Mouse (Mus musculus) kidney, adult 2 months (tissue): Measurements from ENCODE around the gene Rae1.
A peak's percentile ranks its signal among the peaks of the same experiment; 100 is the strongest.

ENCODE experiments used
- CTCF ChIP-seq: fragments of 200-500 bp; conservative IDR thresholded peaks from 2 replicates; pipeline ENCODE4 v1.5.1; 2011; ENCODE audit warnings: low read depth, mild to moderate bottlenecking, control low read depth, low read length, moderate library complexity, mixed read lengths; ENCODE audit not compliant: insufficient read depth, insufficient read length
- POLR2A ChIP-seq: fragments of 200-500 bp; IDR thresholded peaks from one replicate; pipeline ENCODE4 v1.6.1; 2011; ENCODE audit warnings: low read depth, low read length, control low read depth

DNA sequence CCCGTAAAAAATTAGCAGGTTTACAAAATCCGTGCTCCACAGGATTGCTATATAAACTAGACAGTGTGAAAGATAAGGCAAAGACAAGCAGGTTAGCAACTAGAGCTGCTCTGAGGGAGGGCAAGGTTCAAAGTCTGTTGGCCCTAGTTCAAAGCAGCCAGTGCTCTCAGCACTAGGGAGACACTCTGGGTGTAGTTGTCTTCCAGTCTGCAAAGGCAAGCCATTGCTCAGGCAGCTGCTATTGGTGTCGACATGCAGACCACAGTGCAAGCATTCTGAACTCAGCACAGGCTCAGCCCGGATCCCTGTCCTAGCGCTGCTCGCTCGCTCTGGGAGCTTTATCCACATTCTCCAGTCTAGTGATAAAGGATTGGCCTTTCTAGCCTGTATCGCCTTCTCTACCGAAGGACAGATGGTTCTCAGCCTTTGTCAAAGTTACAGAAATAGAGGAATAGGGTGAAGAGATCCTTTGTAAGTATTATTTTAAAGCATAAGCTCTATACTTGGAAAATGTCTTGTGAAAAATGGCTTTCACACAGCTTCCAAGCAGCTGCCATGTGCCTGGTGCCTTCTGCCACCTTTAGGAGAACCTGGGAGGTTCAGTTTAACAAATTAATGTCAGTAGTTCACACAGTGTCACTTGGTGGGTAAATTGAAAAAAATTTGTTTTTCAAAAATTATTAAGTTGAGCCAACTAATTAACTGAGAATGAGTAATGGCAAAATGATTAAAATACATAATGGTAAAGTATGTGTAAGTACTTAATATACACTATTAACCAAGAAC is 16.9 kb upstream of the Rae1 start:
- TF ChIP-seq CTCF (peak; percentile 57), POLR2A (no peak)
